Mouse (Mus musculus) spleen, postnatal 36 days (tissue): ENCODE measurements around the gene Fgd2.
A peak's percentile ranks its signal among the peaks of the same experiment; 100 is the strongest.

ENCODE experiments used
- DNase-seq, 2 experiments: peaks; one replicate each; pipeline ENCODE4 v3.0.0; 2022; ENCODE audit warnings: low spot score in 2 of 2, mixed read lengths in 1 of 2

The Fgd2 gene

DNA sequence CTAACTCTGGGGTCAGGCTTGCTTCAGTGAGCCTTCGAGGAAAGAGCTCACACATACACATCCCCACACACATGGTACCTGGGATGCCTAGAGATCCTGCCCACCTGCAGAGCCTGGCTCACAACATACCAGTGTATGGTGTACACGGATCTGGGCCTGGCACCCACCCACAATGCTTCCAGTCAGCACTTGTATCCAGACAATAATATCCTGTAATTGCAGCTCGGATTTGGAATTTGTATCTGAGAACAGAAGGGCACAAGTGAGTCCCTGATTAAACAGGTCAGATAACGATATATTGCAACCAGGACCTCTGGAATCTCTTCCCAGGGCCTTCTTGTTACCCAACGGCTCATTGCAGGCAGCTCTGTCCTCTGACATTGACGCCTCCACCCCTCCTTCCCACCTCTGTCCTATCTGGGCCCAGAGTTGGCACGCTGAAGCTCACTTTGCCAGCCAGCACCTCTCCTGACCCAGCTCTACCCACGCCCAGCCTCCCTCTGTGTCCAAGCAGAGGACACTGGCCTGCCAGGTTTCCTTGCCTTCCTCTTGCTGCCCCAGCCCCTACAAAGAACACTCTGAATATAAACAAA lies 62.3 kb downstream of the Fgd2 start:
- DNase-seq = no peak

- DNase-seq = no peak
Measured at GRCm38 (mm10) chr17:29423991-29424390, 63.3 kb downstream of the Fgd2 start.

- DNase-seq = no peak
Measured at GRCm38 (mm10) chr17:29425345-29425744, 64.6 kb downstream of the Fgd2 start.

- no peak for DNase-seq
Measured at GRCm38 (mm10) chr17:29428213-29428612, 67.5 kb downstream of the Fgd2 start.

DNA sequence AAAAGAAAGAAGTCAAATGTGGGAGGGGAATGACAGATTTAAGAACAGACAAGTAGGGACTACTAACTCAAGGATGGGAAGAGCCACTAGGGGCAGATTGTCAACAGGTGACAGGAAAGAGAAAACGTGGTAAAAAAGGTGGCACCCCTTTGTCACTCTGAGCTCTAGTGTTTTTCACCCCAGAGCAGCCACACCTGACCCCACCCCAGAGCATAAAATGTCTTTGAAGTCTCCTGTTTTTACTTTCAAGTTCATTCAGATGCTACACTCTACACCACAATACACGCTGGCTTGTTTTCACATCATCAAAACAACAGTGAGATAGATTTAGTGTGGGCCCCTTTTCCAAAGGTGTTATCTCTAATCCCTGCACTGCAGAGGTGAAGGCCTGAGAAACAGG lies 68.1 kb downstream of the Fgd2 start:
- peak; percentile 21 to 42 for DNase-seq
